In the genomic region with DNA sequence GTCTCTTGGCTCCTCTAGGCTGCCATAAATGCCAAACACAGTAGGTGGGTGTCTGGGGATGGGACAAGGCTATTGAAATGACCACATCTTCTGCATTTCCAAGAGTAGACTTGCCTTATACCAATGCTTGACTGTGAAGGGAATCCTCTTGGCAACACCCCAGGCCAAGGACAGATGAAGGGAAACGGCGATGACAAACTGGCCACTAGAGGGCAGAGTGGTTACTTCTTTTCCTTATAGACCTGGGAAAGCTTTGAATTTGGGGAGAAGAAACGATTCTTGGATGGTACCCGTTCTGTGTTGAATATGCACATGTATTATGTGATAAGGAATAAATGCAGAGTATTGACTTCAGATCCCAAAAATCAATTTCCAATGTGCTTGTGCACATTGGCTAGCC, we compare ENCODE assay signal across 8 mouse cellular contexts. TPM values are rescaled to one million over a fixed set of nuclear protein-coding genes. Genes with fewer than 3 reads are reported as not detected.
DNase-seq lines count a peak whose midpoint lies in the region; ATAC-seq and TF ChIP-seq lines count a peak whose summit lies in the region.

No protein-coding gene starts in this region.

- peaks cover 4% of the 10 kb centered on the region; the same call in 1 of the 2 replicates for H3K27me3 ChIP-seq in heart, embryonic 10.5 days (ENCODE audit: insufficient read depth, poor library complexity, severe bottlenecking)
- H3K27me3 ChIP-seq in heart, postnatal 0 days (ENCODE audit: control insufficient read depth, insufficient read depth, low read length) = no peaks in the 10 kb centered on the region
- H3K27me3 ChIP-seq in midbrain, embryonic 11.5 days (ENCODE audit: control insufficient read depth, insufficient read depth, low read length) = no peaks in the 10 kb centered on the region

- H3K9me3 ChIP-seq in heart, embryonic 10.5 days = no peaks in the 10 kb centered on the region
- no peaks in the 10 kb centered on the region for H3K9me3 ChIP-seq in heart, postnatal 0 days (replicated peaks; ENCODE audit: control insufficient read depth, low read length)
- H3K9me3 ChIP-seq in midbrain, embryonic 11.5 days (ENCODE audit: control insufficient read depth, low read length) = no peaks in the 10 kb centered on the region

- H3K4me3 ChIP-seq in heart, embryonic 10.5 days = no peak overlapping the region
- no peak overlapping the region for H3K4me3 ChIP-seq in heart, postnatal 0 days (ENCODE audit: low read depth, low read length)
- H3K4me3 ChIP-seq in midbrain, embryonic 11.5 days (ENCODE audit: low read depth, low read length) = no peak overlapping the region

- TF ChIP-seq EP300 in heart, postnatal 0 days (IDR thresholded peaks at IDR 0.05; ENCODE audit: low read depth) = no peak

- H3K36me3 ChIP-seq in heart, embryonic 10.5 days = no peaks in the 10 kb centered on the region
- no peaks in the 10 kb centered on the region for H3K36me3 ChIP-seq in heart, postnatal 0 days (replicated peaks; ENCODE audit: control insufficient read depth, insufficient read depth, low read length)
- no peaks in the 10 kb centered on the region for H3K36me3 ChIP-seq in midbrain, embryonic 11.5 days (ENCODE audit: control insufficient read depth, insufficient read depth, low read length)

- H3K9ac ChIP-seq in heart, postnatal 0 days (replicated peaks; ENCODE audit: low read depth, low read length) = no peak overlapping the region
- no peak overlapping the region for H3K9ac ChIP-seq in midbrain, embryonic 11.5 days (ENCODE audit: low read length)

- TF ChIP-seq CTCF in heart, postnatal 0 days (IDR thresholded peaks at IDR 0.05; ENCODE audit: low read depth) = peak; percentile 64

- H3K4me1 ChIP-seq in heart, embryonic 10.5 days = no peaks in the 10 kb centered on the region
- no peaks in the 10 kb centered on the region for H3K4me1 ChIP-seq in heart, postnatal 0 days (ENCODE audit: control insufficient read depth, insufficient read depth)
- H3K4me1 ChIP-seq in midbrain, embryonic 11.5 days (ENCODE audit: control insufficient read depth, insufficient read depth, low read length) = no peaks in the 10 kb centered on the region

- ATAC-seq in heart, postnatal 0 days (ENCODE audit: insufficient read depth, low read depth) = no peak
- no peak for ATAC-seq in midbrain, embryonic 11.5 days (ENCODE audit: low FRiP score)

- WGBS in heart, embryonic 10.5 days = 10% methylated on average over 4 of the region's 4 CpGs
- 5% methylated on average over 4 of the region's 4 CpGs for WGBS in heart, postnatal 0 days
- WGBS in midbrain, embryonic 11.5 days = 9% methylated on average over 4 of the region's 4 CpGs

- no peak overlapping the region for H3K27ac ChIP-seq in heart, embryonic 10.5 days
- H3K27ac ChIP-seq in heart, postnatal 0 days (ENCODE audit: low read depth) = no peak overlapping the region
- no peak overlapping the region for H3K27ac ChIP-seq in midbrain, embryonic 11.5 days (ENCODE audit: low read depth, low read length)

- no peak overlapping the region for H3K4me2 ChIP-seq in heart, postnatal 0 days (ENCODE audit: low read depth, low read length)
- no peak overlapping the region for H3K4me2 ChIP-seq in midbrain, embryonic 11.5 days

- DNase-seq in heart, adult 11 months = peak; percentile 88
- DNase-seq in heart, embryonic 10.5 days (ENCODE audit: low spot score) = no peak
- DNase-seq in adrenal gland, adult 8-10 months = peak; percentile 37
- peak; percentile 79 for DNase-seq in embryo, embryonic 11 days
- DNase-seq in heart, postnatal 0 days (ENCODE audit: low spot score) = peak; percentile 53
- DNase-seq in layer of hippocampus, postnatal 14 days (ENCODE audit: low spot score in 2 of 2) = peak; percentile 73 to 82
- peak; percentile 98 for DNase-seq in midbrain, embryonic 11.5 days (ENCODE audit: low spot score, missing footprints)
- peak; percentile 25 to 66 for DNase-seq in spleen, postnatal 4 days (ENCODE audit: low spot score in 2 of 2)

RNA-seq across cellular contexts. Expression of a gene that starts 50.8 kb away (rescaled TPM):
- 0.10 and 0.26 TPM in 2 replicates for polyA plus RNA-seq in heart, embryonic 10.5 days (2016; fragmentation: Nextera tagmentation; extraction: Ambion mirVana)
- total RNA-seq in adrenal gland, adult 8-10 months (2022) = under 1 TPM; 0.12 to 0.24 (median 0.17) TPM
- not detected in 2 replicates for total RNA-seq in heart, postnatal 0 days (2014; rRNA removed; ENCODE audit: low replicate concordance)
- polyA plus RNA-seq in heart, postnatal 0 days (2015; fragmentation: Nextera tagmentation; extraction: Ambion mirVana) = 0.08 TPM in 1 of 2 replicates, not detected in the other
- 10 to 100 TPM; 20.9 to 24.7 TPM for total RNA-seq in layer of hippocampus, postnatal 14 days (2021)
- polyA plus RNA-seq in midbrain, embryonic 11.5 days (2014; fragmentation: Nextera tagmentation; extraction: Ambion mirVana) = 1.0 and 1.3 TPM in 2 replicates

Comparison
In these comparisons a context has a peak if more than half of its experiments do, and no peak if none do; other contexts are left out.
1. RNA of a gene that starts 50.8 kb away (total RNA-seq): 20.9 to 24.7 TPM in layer of hippocampus, postnatal 14 days; 0.12 to 0.24 TPM in adrenal gland, adult 8-10 months and not detected in heart, postnatal 0 days; every median in the first group is over 10 times any median in the second.